Mouse (Mus musculus): ENCODE data around the gene Farp1.

- no peak for TF ChIP-seq CTCF (IDR thresholded peaks at IDR 0.05; ENCODE audit: control insufficient read depth, insufficient read depth, insufficient read length)
- TF ChIP-seq MAX (IDR thresholded peaks at IDR 0.05): no peak
- no peak for TF ChIP-seq USF1 (IDR thresholded peaks at IDR 0.05; ENCODE audit: low read depth)
- no peak for TF ChIP-seq MYOD1 (IDR thresholded peaks at IDR 0.05; ENCODE audit: control insufficient read depth, insufficient read length, low read depth)
- TF ChIP-seq CEBPB (IDR thresholded peaks at IDR 0.05; ENCODE audit: low read depth): no peak
- no peak for TF ChIP-seq MYOG (IDR thresholded peaks at IDR 0.05; ENCODE audit: control insufficient read depth, extremely low read depth, insufficient read length)
Observed at GRCm38 (mm10) chr14:121252542-121252941, 217.5 kb downstream of the Farp1 start.
